8 mouse cellular contexts compared by ENCODE assay signal in the genomic region with DNA sequence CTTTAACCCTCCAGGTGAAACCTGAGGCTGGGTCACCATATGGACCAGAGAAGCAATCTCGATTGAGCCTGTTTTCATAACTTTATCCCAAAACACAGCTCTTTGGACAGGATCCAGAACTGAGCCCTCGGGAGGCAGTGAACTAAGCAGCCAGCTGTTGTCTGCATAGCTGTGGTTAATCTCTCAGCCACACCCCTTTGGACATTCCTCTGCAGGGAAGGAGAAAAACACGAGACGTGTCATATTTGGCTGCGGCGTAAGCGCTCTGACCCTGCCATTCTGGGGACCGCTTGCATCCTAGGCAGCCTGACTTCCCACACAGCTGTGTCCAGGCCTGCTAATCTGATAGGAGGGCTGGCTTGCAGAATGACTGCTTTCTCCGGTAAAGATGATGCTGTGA. TPM values are rescaled to one million over a fixed set of nuclear protein-coding genes. Genes with fewer than 3 reads are reported as not detected.
A peak's percentile ranks its signal among the peaks of the same experiment; 100 is the strongest.
DNase-seq lines count a peak whose midpoint lies in the region; ATAC-seq and TF ChIP-seq lines count a peak whose summit lies in the region.

No protein-coding gene starts in this region.

- no peaks in the 10 kb centered on the region for H3K36me3 ChIP-seq in C2C12 (ENCODE audit: control insufficient read depth, insufficient read depth)
- no peaks in the 10 kb centered on the region for H3K36me3 ChIP-seq in kidney, embryonic 16.5 days (ENCODE audit: insufficient read depth, low read length)

- H3K4me3 ChIP-seq in C2C12 (ENCODE audit: insufficient read depth, poor library complexity, severe bottlenecking), result no peak overlapping the region
- H3K4me3 ChIP-seq in kidney, embryonic 16.5 days (ENCODE audit: low read length), result no peak overlapping the region

- H3K4me1 ChIP-seq in kidney, embryonic 16.5 days (ENCODE audit: insufficient read depth, low read length), result peaks cover 8% of the 10 kb centered on the region

- H3K79me3 ChIP-seq in C2C12 (ENCODE audit: low read depth), result no peaks in the 10 kb centered on the region

- peak; percentile 91 for ATAC-seq in kidney, embryonic 16.5 days (ENCODE audit: low FRiP score, low TSS enrichment)
- ATAC-seq in erythroid progenitor cell, adult 5-6 weeks (replicated peaks; ENCODE audit: low FRiP score, poor library complexity, severe bottlenecking), result no peak

- peak overlapping the region; percentile 11; the same call in 1 of the 2 replicates for H3K27ac ChIP-seq in kidney, embryonic 16.5 days (ENCODE audit: low read length)

- H3ac ChIP-seq in C2C12 (ENCODE audit: control insufficient read depth, insufficient read length, low read depth), result no peak overlapping the region

- DNase-seq in NIH3T3 (ENCODE audit: low read depth), result peak; percentile 92
- peak; percentile 80 to 92 for DNase-seq in heart, adult 18-20 months
- peak; percentile 48 for DNase-seq in ovary, postnatal 36 days (ENCODE audit: low spot score)
- no peak for DNase-seq in frontal cortex, postnatal 36 days (ENCODE audit: low spot score in 2 of 2)
- no peak for DNase-seq in thymus, adult 18-20 months

- no peak overlapping the region for H3K9ac ChIP-seq in kidney, embryonic 16.5 days (replicated peaks; ENCODE audit: low read length)

- no peak for TF ChIP-seq CTCF in C2C12 (IDR thresholded peaks at IDR 0.05; ENCODE audit: control insufficient read depth, insufficient read depth, insufficient read length)

- H3K27me3 ChIP-seq in C2C12 (ENCODE audit: control insufficient read depth, insufficient read depth, insufficient read length), result no peaks in the 10 kb centered on the region
- H3K27me3 ChIP-seq in kidney, embryonic 16.5 days (ENCODE audit: insufficient read depth, low read length), result no peaks in the 10 kb centered on the region

- no peaks in the 10 kb centered on the region for H3K79me2 ChIP-seq in C2C12 (ENCODE audit: control insufficient read depth, insufficient read depth)

- no peak overlapping the region for H3K4me2 ChIP-seq in kidney, embryonic 16.5 days (replicated peaks; ENCODE audit: low read depth, low read length)

- WGBS in kidney, embryonic 16.5 days, result 29% methylated on average over 9 of the region's 9 CpGs

- H3K9me3 ChIP-seq in kidney, embryonic 16.5 days (ENCODE audit: low read length), result no peaks in the 10 kb centered on the region; the same call in 1 of the 2 replicates

TF ChIP-seq in C2C12, 6 proteins besides CTCF, POLR2A, EP300 and RAD21:
- TF ChIP-seq MYOD1 (IDR thresholded peaks at IDR 0.05; ENCODE audit: control insufficient read depth, insufficient read length, low read depth), result peak; percentile 97
- no peak for TF ChIP-seq CEBPB (IDR thresholded peaks at IDR 0.05; ENCODE audit: low read depth)
TF ChIP-seq in C2C12: peak in this region for 1.

RNA-seq across cellular contexts. Expression of a gene that starts 55.6 kb away (rescaled TPM):
- polyA plus RNA-seq in C2C12 (2012; fragmentation: generic; extraction: Trizol), result 19.1 TPM
- 100 to 1,000 TPM; 103 to 108 TPM for total RNA-seq in heart, adult 18-20 months (2021)
- 49.2 and 76.4 TPM in 2 replicates for polyA plus RNA-seq in kidney, embryonic 16.5 days (2015; fragmentation: Nextera tagmentation; extraction: Ambion mirVana)
- 13.4 and 17.7 TPM in 2 replicates for total RNA-seq in erythroid progenitor cell, adult 5-6 weeks (2015; ENCODE audit: low replicate concordance)
- total RNA-seq in erythroid progenitor cell, adult 5-6 weeks (2017; ENCODE audit: low replicate concordance), result 12.6 and 21.3 TPM in 2 replicates

Comparison
In these comparisons a context has a peak if more than half of its experiments do, and no peak if none do; other contexts are left out.
1. DNase-seq: peak in NIH3T3 (single experiment), heart, adult 18-20 months (2 of 2) and ovary, postnatal 36 days (single experiment); none in frontal cortex, postnatal 36 days (0 of 2) and thymus, adult 18-20 months (0 of 2).
2. RNA of a gene that starts 55.6 kb away (total RNA-seq): 103 to 108 TPM in heart, adult 18-20 months; 12.6 to 21.3 TPM in erythroid progenitor cell, adult 5-6 weeks; every median in the first group is over 4 times any median in the second.